Mouse (Mus musculus) urinary bladder, adult 2 months (tissue): ENCODE results near the gene Ankrd44. TPM values are rescaled to one million over a fixed set of nuclear protein-coding genes. Genes with fewer than 3 reads are reported as not detected.

Experiments
- DNase-seq: peaks from one replicate; pipeline ENCODE4 v3.0.0; 2022; ENCODE audit warnings: low spot score
- polyA plus RNA-seq: library from polyadenylated mRNA; depleted of rRNA; stranded (reverse); fragments of >200 nt; gene quantifications from 2 replicates; pipeline ENCODE4 v1.2.3, GENCODE M21; 2012

Gene Ankrd44
- polyA plus RNA-seq, 1 experiment, result 30.7 TPM

GRCm38 (mm10) chr1:54888449-54888848 is 37.7 kb downstream of the Ankrd44 start:
- DNase-seq, result no peak

GRCm38 (mm10) chr1:54887873-54888272 is 38.3 kb downstream of the Ankrd44 start:
- DNase-seq, result no peak

DNA sequence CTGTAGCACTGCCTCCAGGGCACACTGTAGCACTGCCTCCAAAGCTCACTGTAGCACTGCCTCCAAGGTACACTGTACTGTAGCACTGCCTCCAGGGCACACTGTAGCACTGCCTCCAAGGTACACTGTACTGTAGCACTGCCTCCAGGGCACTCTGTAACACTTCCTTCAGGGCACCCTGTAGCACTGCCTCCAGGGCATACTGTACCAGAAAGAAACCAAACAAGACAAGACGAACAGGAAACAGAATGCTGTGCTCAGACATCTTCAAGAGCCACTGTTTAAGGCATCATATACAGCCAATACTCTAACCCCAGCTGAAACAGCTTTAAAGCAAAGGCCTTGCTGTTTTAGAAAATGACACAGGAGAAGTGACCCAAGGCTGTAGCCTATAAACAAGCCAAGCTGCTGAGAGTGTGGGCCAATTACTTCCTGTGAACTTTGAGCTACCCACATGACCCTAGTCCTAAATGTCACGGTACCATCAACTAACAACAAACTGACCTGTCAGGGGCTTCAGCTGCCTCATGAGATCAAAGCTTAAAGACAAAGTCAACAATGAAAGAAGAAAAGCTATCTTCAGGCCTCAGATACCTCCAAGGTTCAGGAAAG is 43.2 kb downstream of the Ankrd44 start:
- no peak for DNase-seq

DNA sequence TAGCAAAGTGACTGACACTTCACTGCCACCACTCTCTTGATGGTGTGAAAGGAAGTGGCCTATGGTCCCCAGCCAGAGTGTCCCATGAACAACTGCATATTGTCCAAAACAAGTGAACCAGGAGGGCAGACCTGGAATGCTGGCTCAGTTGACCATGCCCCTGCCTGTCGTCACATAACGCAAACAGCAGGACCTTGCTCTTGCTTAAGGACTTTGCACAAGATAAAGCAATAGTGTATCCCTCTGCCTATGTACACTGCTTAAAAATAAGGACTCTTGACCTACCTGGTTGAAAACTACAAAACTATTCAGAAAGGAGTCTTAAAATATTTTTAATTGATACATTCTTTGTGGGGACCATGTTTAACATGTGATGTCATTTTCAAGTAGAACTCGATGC is 44.7 kb downstream of the Ankrd44 start:
- DNase-seq, result no peak

- DNase-seq, result no peak
Measured at GRCm38 (mm10) chr1:54877423-54878073, 48.6 kb downstream of the Ankrd44 start.

DNA sequence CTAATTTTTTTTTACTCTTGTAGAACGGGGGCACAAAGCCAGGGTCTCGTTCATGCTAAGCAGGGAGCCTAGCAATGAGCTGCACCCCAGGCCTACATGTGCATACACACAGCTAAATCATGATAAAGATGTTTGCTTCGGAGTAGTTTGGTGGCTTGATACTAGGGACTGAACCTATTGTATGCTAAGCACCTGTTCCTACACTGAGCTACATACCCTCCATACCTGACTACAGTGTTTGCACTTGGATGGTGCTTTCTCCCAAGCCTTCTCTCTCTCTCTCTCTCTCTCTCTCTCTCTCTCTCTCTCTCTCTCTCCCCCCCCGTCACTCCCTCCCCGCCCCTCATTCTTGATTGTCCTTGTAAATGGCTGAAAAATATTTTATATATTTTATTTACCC is 49.2 kb downstream of the Ankrd44 start:
- no peak for DNase-seq

DNA sequence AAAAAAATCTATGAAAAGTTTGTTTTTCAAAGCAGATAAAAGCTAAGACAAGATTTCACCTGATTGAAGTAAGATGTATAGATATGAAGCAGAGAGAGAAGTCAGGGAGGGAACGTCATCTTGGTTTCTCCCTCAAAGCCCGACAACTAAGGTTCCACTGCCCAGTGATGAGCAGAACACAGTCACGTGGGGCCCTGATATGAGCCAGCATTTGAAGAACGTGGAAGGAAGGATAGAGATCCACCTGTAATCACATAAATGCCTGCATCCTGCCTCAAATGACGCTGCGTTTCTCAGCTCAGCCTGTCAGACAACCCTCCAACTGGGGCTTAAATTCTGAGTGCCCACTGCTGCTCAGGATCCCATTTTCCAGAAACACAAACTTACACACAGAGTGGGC is 52.1 kb downstream of the Ankrd44 start:
- no peak for DNase-seq

GRCm38 (mm10) chr1:54872857-54873616 is 53.1 kb downstream of the Ankrd44 start:
- no peak for DNase-seq

GRCm38 (mm10) chr1:54871321-54871720 is 54.9 kb downstream of the Ankrd44 start:
- DNase-seq, result no peak

- no peak for DNase-seq
Measured at GRCm38 (mm10) chr1:54870634-54871033, 55.6 kb downstream of the Ankrd44 start.

- no peak for DNase-seq
Measured at GRCm38 (mm10) chr1:54867226-54867625, 59.0 kb downstream of the Ankrd44 start.

DNA sequence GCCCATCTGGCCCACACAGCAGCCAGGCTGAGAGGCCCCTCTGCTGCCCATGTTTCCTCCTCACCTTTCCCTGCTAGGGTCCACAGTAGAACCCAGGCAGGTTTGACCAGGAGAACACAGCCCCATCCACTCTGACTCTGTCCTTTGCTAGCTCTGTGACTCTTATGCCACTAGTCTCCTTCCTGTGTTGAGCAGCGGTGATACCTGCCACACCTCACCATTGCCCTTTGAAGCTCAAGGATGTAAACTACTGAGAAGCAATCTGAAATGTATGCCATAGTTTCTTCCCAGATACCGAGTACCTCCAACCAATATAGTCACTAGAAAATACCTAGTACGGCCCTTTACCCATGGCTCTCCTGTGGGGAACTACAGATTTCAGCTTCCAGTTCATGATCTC is 60.1 kb downstream of the Ankrd44 start:
- DNase-seq, result no peak

GRCm38 (mm10) chr1:54864928-54865652 is 61.1 kb downstream of the Ankrd44 start:
- DNase-seq, result no peak

- no peak for DNase-seq
Measured at GRCm38 (mm10) chr1:54860361-54860760, 65.8 kb downstream of the Ankrd44 start.

DNA sequence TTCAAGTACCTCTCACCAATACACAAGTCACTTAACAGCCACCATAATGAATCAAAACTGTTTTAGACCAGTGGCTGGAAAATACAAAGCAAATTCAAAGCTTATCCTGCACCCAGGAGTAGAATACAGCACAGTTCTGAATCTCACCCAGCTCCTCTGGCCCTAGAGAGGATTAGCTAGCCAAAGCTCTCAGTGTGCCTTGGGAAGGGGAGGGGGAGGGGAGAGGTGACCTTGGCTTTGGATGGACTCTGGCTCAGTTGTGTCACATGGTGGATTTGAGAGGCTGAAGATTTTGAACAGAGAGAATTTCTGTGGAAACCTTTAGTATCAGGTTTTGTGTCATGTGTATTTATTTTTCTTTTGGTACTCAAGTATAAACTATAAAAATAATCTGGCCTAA is 66.3 kb downstream of the Ankrd44 start:
- no peak for DNase-seq

GRCm38 (mm10) chr1:54858898-54859297 is 67.3 kb downstream of the Ankrd44 start:
- DNase-seq, result no peak

DNA sequence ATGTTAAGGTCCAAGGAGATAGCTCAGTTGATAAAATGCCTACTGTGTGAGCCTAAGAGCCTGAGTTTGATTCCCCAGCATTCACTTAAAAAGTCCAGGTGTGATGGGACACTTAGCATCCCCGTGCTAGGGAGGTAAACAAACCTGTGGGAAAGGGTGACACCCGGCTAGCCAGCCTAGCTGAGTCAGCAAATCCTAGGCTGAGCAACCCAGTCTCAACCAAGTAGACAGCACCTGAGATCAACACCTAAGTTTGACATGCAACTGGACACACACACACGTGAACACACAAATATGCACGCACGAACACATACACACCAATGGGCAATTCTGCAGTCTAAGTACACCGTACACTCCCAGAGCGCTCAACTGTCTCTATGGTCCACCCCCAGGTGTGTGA is 69.7 kb downstream of the Ankrd44 start:
- no peak for DNase-seq

GRCm38 (mm10) chr1:54855970-54856369 is 70.2 kb downstream of the Ankrd44 start:
- DNase-seq, result no peak

DNA sequence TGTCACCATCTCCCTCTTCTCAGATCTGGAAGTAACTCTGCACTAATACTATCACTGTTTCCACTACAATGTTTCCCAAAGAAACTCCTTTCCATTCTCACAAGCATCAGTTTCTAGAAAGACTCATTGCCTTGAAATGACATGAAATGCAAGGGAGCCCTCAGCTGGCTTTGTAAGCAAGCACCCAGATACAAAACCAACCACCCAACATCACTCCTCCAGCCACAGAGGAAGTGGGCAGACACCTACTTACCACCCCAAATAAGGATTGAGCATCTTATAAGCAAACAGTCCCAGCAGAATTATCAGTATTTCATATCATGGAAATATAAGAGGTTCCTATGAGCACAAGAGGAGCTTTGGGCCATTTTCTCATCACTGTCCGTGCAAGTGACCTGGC is 71.8 kb downstream of the Ankrd44 start:
- no peak for DNase-seq

GRCm38 (mm10) chr1:54853311-54854000 is 72.7 kb downstream of the Ankrd44 start:
- DNase-seq, result no peak

GRCm38 (mm10) chr1:54851610-54852009 is 74.6 kb downstream of the Ankrd44 start:
- no peak for DNase-seq

GRCm38 (mm10) chr1:54850077-54850476 is 76.1 kb downstream of the Ankrd44 start:
- no peak for DNase-seq
